Mouse (Mus musculus) ES-E14 (cell line): ENCODE measurements at regions not wholly inside any gene's neighbourhood (a gene's known extent, or its start where the extent isn't known, plus 50 kb on each side); places are given as distances from the start of the nearest gene placed in this dataset.
A peak's percentile ranks its signal among the peaks of the same experiment; 100 is the strongest.

Experiments
- DNase-seq: peaks from one replicate; pipeline ENCODE4 v3.0.0-alpha.2; 2013; ENCODE audit warnings: low read depth, low spot score
- H3K27ac ChIP-seq: 2 replicates; pipeline ENCODE4 v1.5.1; 2012; ENCODE audit warnings: low read depth, mild to moderate bottlenecking, low read length, moderate library complexity, mixed read lengths; ENCODE audit not compliant: poor library complexity, insufficient read depth, severe bottlenecking
- H3K36me3 ChIP-seq: 2 replicates; pipeline ENCODE4 v1.6.1; 2012; ENCODE audit warnings: mild to moderate bottlenecking, low read length, moderate library complexity, mixed read lengths; ENCODE audit not compliant: control insufficient read depth, poor library complexity, insufficient read depth, severe bottlenecking
- H3K4me1 ChIP-seq, 2 experiments: fragments of 150-350 bp in 1 of 2; sonication (generic) in 1 of 2; 2 replicates each; pipeline ENCODE4 v1.6.1; 2012; ENCODE audit warnings: low read length in 2 of 2, mild to moderate bottlenecking in 1 of 2, mixed read lengths in 1 of 2; ENCODE audit not compliant: control insufficient read depth in 2 of 2, insufficient read depth in 2 of 2, poor library complexity in 1 of 2
- H3K4me3 ChIP-seq, 2 experiments: fragments of 150-350 bp in 1 of 2; sonication (generic) in 1 of 2; 2 replicates each; pipeline ENCODE4 v1.5.1; 2012; ENCODE audit warnings: low read length in 2 of 2, low read depth in 1 of 2, mild to moderate bottlenecking in 1 of 2, mixed read lengths in 1 of 2; ENCODE audit not compliant: insufficient read depth in 1 of 2, poor library complexity in 1 of 2, severe bottlenecking in 1 of 2
- H3K9ac ChIP-seq: 2 replicates; pipeline ENCODE4 v1.6.1; 2012; ENCODE audit warnings: low read depth, mild to moderate bottlenecking, low read length, mixed read lengths; ENCODE audit not compliant: poor library complexity, insufficient read depth, severe bottlenecking
- H3K9me3 ChIP-seq: fragments of 150-350 bp; sonication (generic); 2 replicates; pipeline ENCODE4 v1.6.1; 2012; ENCODE audit warnings: low read depth, mild to moderate bottlenecking, low read length; ENCODE audit not compliant: control insufficient read depth, insufficient read depth
- CHD2 ChIP-seq: IDR thresholded peaks from 2 replicates; pipeline ENCODE4 v1.6.1; 2014; ENCODE audit warnings: mild to moderate bottlenecking, low read depth, low read length, inconsistent platforms
- HCFC1 ChIP-seq: IDR thresholded peaks from 2 replicates; pipeline ENCODE4 v1.6.1; 2012; ENCODE audit warnings: low read length, inconsistent platforms, borderline replicate concordance; ENCODE audit not compliant: insufficient read depth
- MAFK ChIP-seq: IDR thresholded peaks from 2 replicates; pipeline ENCODE4 v1.6.1; 2014; ENCODE audit warnings: mild to moderate bottlenecking, low read depth, low read length, inconsistent platforms; ENCODE audit not compliant: insufficient read depth
- ZC3H11A ChIP-seq: IDR thresholded peaks from 2 replicates; pipeline ENCODE4 v1.6.1; 2012; ENCODE audit warnings: low read depth, mild to moderate bottlenecking, inconsistent platforms, low read length, borderline replicate concordance
- ZNF384 ChIP-seq: IDR thresholded peaks from 2 replicates; pipeline ENCODE4 v1.6.1; 2012; ENCODE audit warnings: low read depth, low read length, inconsistent platforms
- in situ Hi-C, 2 experiments: fragments of 600-800 bp; cut with MboI; formaldehyde crosslinking; loops; one replicate each; pipeline ENCODE4 v1.15.1; 2025; ENCODE audit warnings: low sequenced_read_pairs in 2 of 2, inconsistent platforms in 1 of 2; ENCODE audit not compliant: unreplicated experiment in 2 of 2

DNA sequence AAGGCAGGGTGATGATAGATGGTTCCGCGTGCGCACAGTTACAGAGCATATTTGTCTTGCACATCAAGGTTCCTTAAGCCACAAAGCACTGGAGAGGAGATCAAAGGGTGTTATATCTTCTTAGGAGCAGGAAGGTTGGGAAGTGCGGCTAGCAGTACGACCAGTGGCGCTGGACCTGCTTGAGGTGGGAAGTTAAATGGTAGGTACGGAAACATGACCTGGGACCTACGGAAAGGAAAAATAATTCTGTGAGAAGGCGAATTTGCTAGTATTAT, 126.5 kb downstream of the Tmem161b start:
- no peak for TF ChIP-seq MAFK
- TF ChIP-seq ZC3H11A, result no peak
- TF ChIP-seq CHD2, result no peak
- no peak for TF ChIP-seq ZNF384
- TF ChIP-seq HCFC1, result no peak
- H3K27ac ChIP-seq, result no peak overlapping the region
- no peaks in the 10 kb centered on the region for H3K36me3 ChIP-seq
- H3K9ac ChIP-seq, result no peak overlapping the region
- peaks cover 0 to 2% of the 10 kb centered on the region in 2 experiments; a peak in 1 of 4 replicates for H3K4me1 ChIP-seq
- no peaks in the 10 kb centered on the region for H3K9me3 ChIP-seq
- peak overlapping the region; percentile 63 to 72; a peak in 3 of 4 replicates for H3K4me3 ChIP-seq
- in situ Hi-C loops, result loop anchor here (5.0 to 10.0 kb wide), 2 partner anchors 614 to 631 kb away; no protein-coding TSS in a partner anchor
- DNase-seq, result no peak

- no peak overlapping the region for H3K27ac ChIP-seq
- in situ Hi-C loops, result loop anchor here (5.0 to 10.0 kb wide), 2 partner anchors 614 to 632 kb away; no protein-coding TSS in a partner anchor
These were observed 127.1 kb downstream of the Tmem161b start for GRCm38 (mm10) chr13:84349001-84349720.

DNA sequence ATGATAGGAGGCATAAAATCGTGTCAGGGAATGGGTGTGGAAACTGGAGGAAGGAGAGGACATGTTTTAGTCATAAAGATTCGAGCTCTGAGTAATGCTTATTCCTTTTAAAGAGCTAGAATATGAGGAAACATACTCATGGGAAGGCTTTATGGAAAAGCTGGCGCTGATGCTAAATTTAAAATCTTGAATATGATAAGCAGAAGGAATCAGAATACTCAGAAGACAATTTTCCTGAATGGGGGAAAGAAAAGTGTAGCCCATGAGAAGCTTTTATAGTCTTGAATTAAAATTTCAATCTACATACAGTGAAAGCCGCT, 127.6 kb downstream of the Tmem161b start:
- TF ChIP-seq CHD2 (no peak), ZNF384 (no peak), MAFK (no peak), HCFC1 (no peak), ZC3H11A (no peak)
- no peak overlapping the region for H3K27ac ChIP-seq
- in situ Hi-C loops, result loop anchor here (5.0 to 10.0 kb wide), 2 partner anchors 615 to 632 kb away; no protein-coding TSS in a partner anchor
- peaks cover 0 to 2% of the 10 kb centered on the region in 2 experiments; a peak in 1 of 4 replicates for H3K4me1 ChIP-seq
- no peak for DNase-seq
- H3K4me3 ChIP-seq, result peak overlapping the region in 1 of 2 experiments; percentile 72; a peak in 1 of 4 replicates
- no peaks in the 10 kb centered on the region for H3K36me3 ChIP-seq
- H3K9me3 ChIP-seq, result no peaks in the 10 kb centered on the region
- no peak overlapping the region for H3K9ac ChIP-seq

More at GRCm38 (mm10) chr13:84349001-84349720, 127.1 kb downstream of the Tmem161b start:
- Histone ChIP-seq H3K4me3 (peak overlapping the region; percentile 63 to 72; a peak in 3 of 4 replicates), H3K36me3 (no peaks in the 10 kb centered on the region), H3K4me1 (peaks cover 0 to 2% of the 10 kb centered on the region in 2 experiments; a peak in 1 of 4 replicates), H3K9me3 (no peaks in the 10 kb centered on the region), H3K9ac (no peak overlapping the region)
- TF ChIP-seq ZC3H11A (no peak), ZNF384 (peak; percentile 73)
- DNase-seq, result peak; percentile 30

DNA sequence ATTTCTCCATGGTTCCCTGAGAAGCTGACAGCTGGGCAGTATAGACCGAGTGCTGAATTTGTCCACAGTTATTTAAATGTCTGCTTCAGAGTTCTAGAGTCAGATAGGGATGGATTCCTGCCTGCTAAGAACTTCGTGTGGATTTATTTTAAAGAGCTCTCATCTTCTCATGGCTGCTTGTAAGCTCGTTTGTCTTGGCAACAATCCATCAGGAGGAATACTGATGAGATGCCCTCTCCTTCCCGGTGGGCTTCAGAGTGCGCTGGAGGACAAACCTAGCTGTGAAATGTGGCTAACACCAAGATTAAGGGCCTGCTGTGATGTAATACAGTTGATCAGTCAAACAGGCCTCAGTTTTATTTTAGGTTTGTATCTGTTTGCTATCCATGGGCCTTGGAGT, 128.7 kb downstream of the Tmem161b start:
- Histone ChIP-seq H3K4me1 (peaks cover 0 to 2% of the 10 kb centered on the region in 2 experiments; a peak in 1 of 4 replicates), H3K27ac (no peak overlapping the region), H3K9me3 (no peaks in the 10 kb centered on the region), H3K4me3 (no peak overlapping the region), H3K36me3 (no peaks in the 10 kb centered on the region), H3K9ac (no peak overlapping the region)
- no peak for TF ChIP-seq MAFK
- TF ChIP-seq ZC3H11A, result no peak
- no peak for TF ChIP-seq CHD2
- no peak for TF ChIP-seq ZNF384
- no peak for TF ChIP-seq HCFC1
- in situ Hi-C loops, result no loop called here
- no peak for DNase-seq

DNA sequence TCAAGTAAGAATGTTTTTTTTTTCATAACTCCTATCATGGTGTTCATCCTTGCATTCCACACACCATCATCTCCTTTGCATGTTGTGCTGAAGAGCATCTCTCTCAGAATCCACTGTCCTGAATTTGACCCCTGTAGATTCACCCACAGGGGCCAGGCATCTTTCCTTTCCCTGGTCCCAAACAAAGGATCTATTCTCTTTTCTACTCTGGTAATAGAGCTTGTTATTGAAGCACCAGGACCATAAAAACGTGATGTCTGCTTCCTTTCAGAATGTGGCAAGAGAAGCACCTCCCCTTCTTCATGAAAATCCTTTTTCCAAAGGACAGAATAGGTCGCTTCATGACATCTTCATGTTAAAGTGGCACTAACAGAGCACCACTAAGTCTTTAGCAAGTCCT, 134.4 kb downstream of the Tmem161b start:
- Histone ChIP-seq H3K9me3 (no peaks in the 10 kb centered on the region), H3K4me3 (no peak overlapping the region), H3K36me3 (no peaks in the 10 kb centered on the region), H3K27ac (no peak overlapping the region), H3K4me1 (no peaks in the 10 kb centered on the region), H3K9ac (no peak overlapping the region)
- in situ Hi-C loops, result no loop called here
- DNase-seq, result no peak
- TF ChIP-seq MAFK (no peak), ZNF384 (no peak)
